Mouse (Mus musculus): ENCODE measurements around the gene Serpinf2. TPM values are rescaled to one million over a fixed set of nuclear protein-coding genes. Genes with fewer than 3 reads are reported as not detected.

The Serpinf2 gene
- polyA plus RNA-seq, 1 experiment from 2014 or later, result 1.5 TPM

GRCm38 (mm10) chr11:75429019-75429705 is 10.2 kb downstream of the Serpinf2 start:
- H3K36me3 ChIP-seq, result no peaks in the 10 kb centered on the region
- no peak overlapping the region for H3K9ac ChIP-seq
- no peak overlapping the region for H3K4me2 ChIP-seq
- no peak overlapping the region for H3K27ac ChIP-seq (replicated peaks)
- no peaks in the 10 kb centered on the region for H3K4me1 ChIP-seq
- WGBS, result 68% methylated on average over 9 of the region's 9 CpGs
- no peaks in the 10 kb centered on the region for H3K27me3 ChIP-seq (replicated peaks)
- no peak; the same call in 1 of the 2 replicates for ATAC-seq (ENCODE audit: extremely low read depth, insufficient number of reproducible peaks, low FRiP score, low TSS enrichment)
- no peak overlapping the region for H3K4me3 ChIP-seq
- peaks cover 4% of the 10 kb centered on the region for H3K9me3 ChIP-seq

GRCm38 (mm10) chr11:75424459-75424858 is 14.9 kb downstream of the Serpinf2 start:
- ATAC-seq (ENCODE audit: extremely low read depth, insufficient number of reproducible peaks, low FRiP score, low TSS enrichment), result no peak
- Histone ChIP-seq H3K27me3 (replicated peaks) (no peaks in the 10 kb centered on the region), H3K4me2 (no peak overlapping the region), H3K9ac (no peak overlapping the region), H3K4me1 (peaks cover 18% of the 10 kb centered on the region), H3K9me3 (no peaks in the 10 kb centered on the region), H3K4me3 (no peak overlapping the region), H3K27ac (replicated peaks) (no peak overlapping the region), H3K36me3 (no peaks in the 10 kb centered on the region)
- WGBS, result 84% methylated on average over 3 of the region's 3 CpGs

GRCm38 (mm10) chr11:75424033-75424432 is 15.4 kb downstream of the Serpinf2 start:
- no peaks in the 10 kb centered on the region for H3K9me3 ChIP-seq
- no peak overlapping the region for H3K9ac ChIP-seq
- no peaks in the 10 kb centered on the region for H3K36me3 ChIP-seq
- H3K4me2 ChIP-seq, result no peak overlapping the region
- peaks cover 18% of the 10 kb centered on the region for H3K4me1 ChIP-seq
- H3K27ac ChIP-seq (replicated peaks), result no peak overlapping the region
- ATAC-seq (ENCODE audit: extremely low read depth, insufficient number of reproducible peaks, low FRiP score, low TSS enrichment), result no peak
- no peak overlapping the region for H3K4me3 ChIP-seq
- no peaks in the 10 kb centered on the region for H3K27me3 ChIP-seq (replicated peaks)
- WGBS, result 80% methylated on average over 9 of the region's 9 CpGs

- no peak overlapping the region for H3K4me3 ChIP-seq
- no peak overlapping the region for H3K4me2 ChIP-seq
- H3K4me1 ChIP-seq, result peaks cover 18% of the 10 kb centered on the region
- 69% methylated on average over 3 of the region's 3 CpGs for WGBS
- H3K27me3 ChIP-seq (replicated peaks), result no peaks in the 10 kb centered on the region
- H3K36me3 ChIP-seq, result no peaks in the 10 kb centered on the region
- H3K9ac ChIP-seq, result no peak overlapping the region
- no peaks in the 10 kb centered on the region for H3K9me3 ChIP-seq
- H3K27ac ChIP-seq (replicated peaks), result no peak overlapping the region
- ATAC-seq (ENCODE audit: extremely low read depth, insufficient number of reproducible peaks, low FRiP score, low TSS enrichment), result no peak
These were observed 16.3 kb downstream of the Serpinf2 start for GRCm38 (mm10) chr11:75423091-75423490.

GRCm38 (mm10) chr11:75422013-75422792 is 17.2 kb downstream of the Serpinf2 start, which contains the start of gene Serpinf1:
TSS of gene Serpinf1 (minus strand) at chr11:75422701.
- Histone ChIP-seq H3K4me3 (peak within 1 kb of the TSS; percentile 47), H3K4me1 (peaks cover 18% of the 10 kb centered on the region), H3K27ac (replicated peaks) (no peak within 1 kb of the TSS), H3K9ac (peak within 1 kb of the TSS; percentile 76), H3K9me3 (no peaks in the 10 kb centered on the region), H3K36me3 (no peaks in the 10 kb centered on the region), H3K27me3 (replicated peaks) (no peaks in the 10 kb centered on the region), H3K4me2 (peak within 1 kb of the TSS; percentile 61)
- 40% methylated on average over 10 of the region's 10 CpGs for whole genome bisulfite sequencing
- ATAC-seq (ENCODE audit: extremely low read depth, insufficient number of reproducible peaks, low FRiP score, low TSS enrichment), result no peak

- ATAC-seq (ENCODE audit: extremely low read depth, insufficient number of reproducible peaks, low FRiP score, low TSS enrichment), result no peak
- Histone ChIP-seq H3K9me3 (no peaks in the 10 kb centered on the region), H3K4me1 (peaks cover 18% of the 10 kb centered on the region), H3K9ac (peak overlapping the region; percentile 76), H3K27ac (replicated peaks) (no peak overlapping the region), H3K27me3 (replicated peaks) (no peaks in the 10 kb centered on the region), H3K4me3 (peak overlapping the region; percentile 47), H3K4me2 (peak overlapping the region; percentile 61), H3K36me3 (no peaks in the 10 kb centered on the region)
- 40% methylated on average over 6 of the region's 6 CpGs for WGBS
These were observed 17.9 kb downstream of the Serpinf2 start for GRCm38 (mm10) chr11:75421375-75422012.

GRCm38 (mm10) chr11:75420810-75421374 is 18.5 kb downstream of the Serpinf2 start:
- no peak for ATAC-seq (ENCODE audit: extremely low read depth, insufficient number of reproducible peaks, low FRiP score, low TSS enrichment)
- H3K9me3 ChIP-seq, result no peaks in the 10 kb centered on the region
- H3K9ac ChIP-seq, result 0 out of 2 replicates have a peak overlapping the region, but pooled peaks have one; percentile 10
- H3K27me3 ChIP-seq (replicated peaks), result no peaks in the 10 kb centered on the region
- no peak overlapping the region for H3K4me3 ChIP-seq
- peaks cover 2% of the 10 kb centered on the region; the same call in 1 of the 2 replicates for H3K36me3 ChIP-seq
- peak overlapping the region; percentile 61; the same call in 1 of the 2 replicates for H3K4me2 ChIP-seq
- 59% methylated on average over 5 of the region's 5 CpGs for WGBS
- no peak overlapping the region for H3K27ac ChIP-seq (replicated peaks)
- H3K4me1 ChIP-seq, result peaks cover 18% of the 10 kb centered on the region

- 74% methylated on average over 7 of the region's 7 CpGs for WGBS
- H3K9ac ChIP-seq, result no peak overlapping the region
- H3K9me3 ChIP-seq, result no peaks in the 10 kb centered on the region
- H3K27ac ChIP-seq (replicated peaks), result no peak overlapping the region
- H3K27me3 ChIP-seq (replicated peaks), result no peaks in the 10 kb centered on the region
- ATAC-seq (ENCODE audit: extremely low read depth, insufficient number of reproducible peaks, low FRiP score, low TSS enrichment), result no peak
- H3K4me3 ChIP-seq, result no peak overlapping the region
- H3K4me2 ChIP-seq, result no peak overlapping the region
- H3K36me3 ChIP-seq, result peaks cover 3% of the 10 kb centered on the region; the same call in 1 of the 2 replicates
- peaks cover 21% of the 10 kb centered on the region for H3K4me1 ChIP-seq
These were observed 19.4 kb downstream of the Serpinf2 start for GRCm38 (mm10) chr11:75420037-75420436.

GRCm38 (mm10) chr11:75415994-75416393 is 23.4 kb downstream of the Serpinf2 start:
- no peak overlapping the region for H3K27ac ChIP-seq (replicated peaks)
- ATAC-seq (ENCODE audit: extremely low read depth, insufficient number of reproducible peaks, low FRiP score, low TSS enrichment), result no peak
- 75% methylated on average over 13 of the region's 13 CpGs for WGBS

GRCm38 (mm10) chr11:75415096-75415495 is 24.3 kb downstream of the Serpinf2 start:
- no peaks in the 10 kb centered on the region for H3K27me3 ChIP-seq (replicated peaks)
- no peak overlapping the region for H3K4me3 ChIP-seq
- H3K36me3 ChIP-seq, result peaks cover 13% of the 10 kb centered on the region; the same call in 1 of the 2 replicates
- H3K9ac ChIP-seq, result no peak overlapping the region
- H3K4me1 ChIP-seq, result 0 out of 2 replicates have a peak, but pooled peaks cover 4% of the 10 kb centered on the region
- H3K4me2 ChIP-seq, result no peak overlapping the region
- no peaks in the 10 kb centered on the region for H3K9me3 ChIP-seq
- ATAC-seq (ENCODE audit: extremely low read depth, insufficient number of reproducible peaks, low FRiP score, low TSS enrichment), result no peak
- WGBS, result 37% methylated on average over 7 of the region's 7 CpGs
- no peak overlapping the region for H3K27ac ChIP-seq (replicated peaks)

More at GRCm38 (mm10) chr11:75415994-75416393, 23.4 kb downstream of the Serpinf2 start:
- Histone ChIP-seq H3K9ac (no peak overlapping the region), H3K4me1 (peaks cover 5% of the 10 kb centered on the region), H3K4me2 (no peak overlapping the region), H3K27me3 (replicated peaks) (no peaks in the 10 kb centered on the region), H3K36me3 (peaks cover 6% of the 10 kb centered on the region; the same call in 1 of the 2 replicates), H3K4me3 (no peak overlapping the region), H3K9me3 (no peaks in the 10 kb centered on the region)

- Histone ChIP-seq H3K4me1 (0 out of 2 replicates have a peak, but pooled peaks cover 4% of the 10 kb centered on the region), H3K4me2 (no peak overlapping the region), H3K9ac (no peak overlapping the region), H3K27me3 (replicated peaks) (no peaks in the 10 kb centered on the region), H3K4me3 (no peak overlapping the region), H3K27ac (replicated peaks) (no peak overlapping the region), H3K9me3 (no peaks in the 10 kb centered on the region), H3K36me3 (peaks cover 24% of the 10 kb centered on the region)
- no peak for ATAC-seq (ENCODE audit: extremely low read depth, insufficient number of reproducible peaks, low FRiP score, low TSS enrichment)
- 81% methylated on average over 7 of the region's 7 CpGs for WGBS
These were observed 28.8 kb downstream of the Serpinf2 start for GRCm38 (mm10) chr11:75410591-75410990.

Data from heart, embryonic 13.5 days (tissue).